Mouse (Mus musculus): ENCODE results near the gene Aplp1. TPM values are rescaled to one million over a fixed set of nuclear protein-coding genes. Genes with fewer than 3 reads are reported as not detected.

The Aplp1 gene
- polyA plus RNA-seq, 2 experiments = 2.9 to 3.5 TPM

DNA sequence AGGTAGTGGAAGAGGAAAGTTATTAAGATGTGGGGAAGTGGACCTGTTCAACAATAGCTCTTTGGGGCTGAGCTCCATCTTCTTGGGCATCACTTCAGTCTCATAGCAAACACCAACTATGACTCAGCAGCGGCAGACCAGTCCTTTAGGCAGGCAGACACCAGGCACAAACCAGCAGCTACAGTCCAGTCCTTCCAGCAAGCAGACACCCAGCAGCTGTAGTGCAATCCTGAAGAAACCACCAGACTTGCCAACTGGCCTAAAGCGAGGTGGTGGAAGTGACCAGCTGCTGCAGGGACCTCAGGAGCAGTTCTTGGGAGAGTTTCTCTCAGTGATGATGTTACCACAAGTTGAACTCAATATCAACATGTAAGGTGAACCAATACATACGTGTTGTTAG lies 36.7 kb downstream of the Aplp1 start:
- WGBS (ENCODE audit: insufficient replicate concordance) = 49% methylated on average over 3 of the region's 3 CpGs
- no peak for ATAC-seq (ENCODE audit: insufficient read depth)
- TF ChIP-seq CTCF (IDR thresholded peaks at IDR 0.05; ENCODE audit: low read depth) (no peak), EP300 (IDR thresholded peaks at IDR 0.05; ENCODE audit: low read depth) (no peak)

DNA sequence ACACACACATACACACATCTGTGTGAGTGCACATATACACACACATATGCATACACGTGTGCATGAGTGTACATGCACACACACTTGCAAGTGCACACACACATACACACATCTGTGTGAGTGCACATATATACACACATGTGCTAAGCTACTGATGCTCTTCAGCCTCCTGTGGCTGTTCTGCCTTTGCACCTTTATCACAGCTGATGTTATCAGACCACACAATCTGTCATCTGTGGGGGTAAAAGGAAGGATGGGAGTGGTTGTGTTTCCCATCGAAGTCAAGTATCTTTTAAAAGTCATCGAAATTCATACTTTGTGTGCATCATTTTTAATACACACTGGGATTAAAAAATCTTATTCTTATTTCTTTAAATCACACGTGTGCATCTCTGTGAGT lies 43.0 kb downstream of the Aplp1 start:
- WGBS (ENCODE audit: insufficient replicate concordance) = 30% methylated on average over 4 of the region's 4 CpGs
- no peak for ATAC-seq (ENCODE audit: insufficient read depth)

More for the DNA sequence above, 36.7 kb downstream of the Aplp1 start:
- H3K4me3 ChIP-seq (ENCODE audit: insufficient read depth in 1 of 2, low read depth in 2 of 2, low read length in 2 of 2) = no peak overlapping the region
- no peaks in the 10 kb centered on the region for H3K36me3 ChIP-seq (replicated peaks; ENCODE audit: control insufficient read depth, insufficient read depth, low read depth)
- peaks cover 0 to 5% of the 10 kb centered on the region in 2 experiments; a peak in 1 of 4 replicates for H3K4me1 ChIP-seq (replicated peaks; ENCODE audit: control insufficient read depth in 2 of 2, insufficient read depth in 2 of 2, low read length in 1 of 2)
- H3K9me3 ChIP-seq (ENCODE audit: control insufficient read depth, low read length) = no peaks in the 10 kb centered on the region
- no peaks in the 10 kb centered on the region for H3K27me3 ChIP-seq (ENCODE audit: control insufficient read depth, insufficient read depth, low read length)
- DNase-seq (ENCODE audit: low read depth in 3 of 3, low spot score in 3 of 3) = no peak
- H3K4me2 ChIP-seq (ENCODE audit: low read depth) = no peak overlapping the region
- no peak overlapping the region for H3K9ac ChIP-seq (replicated peaks)
- no peak overlapping the region for H3K27ac ChIP-seq

DNA sequence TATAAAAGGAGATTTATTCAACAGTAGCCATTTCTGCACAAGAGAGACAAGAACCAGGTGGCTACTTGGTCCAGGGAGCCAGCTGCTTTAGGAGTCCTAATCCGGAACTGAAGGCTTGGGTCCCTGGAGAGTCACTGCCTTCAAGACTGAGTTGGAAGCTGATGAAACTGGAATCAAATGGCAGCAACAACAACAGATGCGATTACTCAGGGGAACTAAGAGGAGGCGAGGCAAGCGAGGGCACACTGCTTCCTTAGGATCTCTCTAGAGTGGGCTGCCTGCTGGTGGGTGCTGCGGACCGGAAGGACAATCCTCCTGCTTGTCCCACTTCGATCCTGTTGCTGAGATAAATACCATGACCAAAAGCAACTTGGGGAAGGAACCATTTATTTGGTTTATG lies 45.7 kb downstream of the Aplp1 start:
- H3K9me3 ChIP-seq (ENCODE audit: control insufficient read depth, low read length) = no peaks in the 10 kb centered on the region
- no peaks in the 10 kb centered on the region for H3K27me3 ChIP-seq (ENCODE audit: control insufficient read depth, insufficient read depth, low read length)
- no peaks in the 10 kb centered on the region for H3K4me1 ChIP-seq (replicated peaks; ENCODE audit: control insufficient read depth in 2 of 2, insufficient read depth in 2 of 2, low read length in 1 of 2)
- H3K36me3 ChIP-seq (replicated peaks; ENCODE audit: control insufficient read depth, insufficient read depth, low read depth) = no peaks in the 10 kb centered on the region
- no peak for TF ChIP-seq CTCF (IDR thresholded peaks at IDR 0.05; ENCODE audit: low read depth)
- TF ChIP-seq EP300 (IDR thresholded peaks at IDR 0.05; ENCODE audit: low read depth) = no peak
- no peak for DNase-seq (ENCODE audit: low read depth in 3 of 3, low spot score in 3 of 3)
- WGBS (ENCODE audit: insufficient replicate concordance) = 58% methylated on average over 7 of the region's 7 CpGs
- no peak for ATAC-seq (ENCODE audit: insufficient read depth)
- no peak overlapping the region for H3K9ac ChIP-seq (replicated peaks)
- no peak overlapping the region for H3K4me3 ChIP-seq (ENCODE audit: insufficient read depth in 1 of 2, low read depth in 2 of 2, low read length in 2 of 2)
- no peak overlapping the region for H3K27ac ChIP-seq
- H3K4me2 ChIP-seq (ENCODE audit: low read depth) = no peak overlapping the region

More for the DNA sequence above, 43.0 kb downstream of the Aplp1 start:
- H3K27me3 ChIP-seq (ENCODE audit: control insufficient read depth, insufficient read depth, low read length) = no peaks in the 10 kb centered on the region
- TF ChIP-seq CTCF (IDR thresholded peaks at IDR 0.05; ENCODE audit: low read depth) (no peak), EP300 (IDR thresholded peaks at IDR 0.05; ENCODE audit: low read depth) (no peak)
- no peak overlapping the region for H3K27ac ChIP-seq
- H3K9ac ChIP-seq (replicated peaks) = no peak overlapping the region
- no peaks in the 10 kb centered on the region for H3K4me1 ChIP-seq (replicated peaks; ENCODE audit: control insufficient read depth in 2 of 2, insufficient read depth in 2 of 2, low read length in 1 of 2)
- no peaks in the 10 kb centered on the region for H3K9me3 ChIP-seq (ENCODE audit: control insufficient read depth, low read length)
- H3K4me3 ChIP-seq (ENCODE audit: insufficient read depth in 1 of 2, low read depth in 2 of 2, low read length in 2 of 2) = no peak overlapping the region
- DNase-seq (ENCODE audit: low read depth in 3 of 3, low spot score in 3 of 3) = no peak
- no peaks in the 10 kb centered on the region for H3K36me3 ChIP-seq (replicated peaks; ENCODE audit: control insufficient read depth, insufficient read depth, low read depth)
- H3K4me2 ChIP-seq (ENCODE audit: low read depth) = no peak overlapping the region

DNA sequence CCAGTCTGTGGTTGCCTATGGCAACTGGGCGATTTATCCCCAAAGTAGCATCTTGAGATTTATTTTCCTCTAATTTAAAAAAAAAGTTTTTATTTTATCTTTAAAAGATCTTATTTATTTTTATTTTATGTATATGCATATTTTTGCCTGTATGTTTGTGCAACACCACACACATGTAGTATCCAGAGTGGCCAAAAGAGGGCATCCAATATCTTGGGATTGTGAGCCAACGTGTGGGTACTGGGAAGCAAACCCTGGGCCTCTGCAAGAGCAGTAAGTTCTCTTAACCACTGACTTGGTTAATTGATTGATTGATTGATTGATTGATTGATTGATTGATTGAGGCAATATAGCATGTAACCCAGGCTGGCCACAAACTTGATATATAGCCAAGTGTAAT lies 50.5 kb downstream of the Aplp1 start:
- 34% methylated on average over 2 of the region's 2 CpGs for WGBS (ENCODE audit: insufficient replicate concordance)
- H3K9me3 ChIP-seq (ENCODE audit: control insufficient read depth, low read length) = no peaks in the 10 kb centered on the region
- peaks cover 0 to 10% of the 10 kb centered on the region in 2 experiments; a peak in 2 of 4 replicates for H3K4me1 ChIP-seq (replicated peaks; ENCODE audit: control insufficient read depth in 2 of 2, insufficient read depth in 2 of 2, low read length in 1 of 2)
- H3K36me3 ChIP-seq (replicated peaks; ENCODE audit: control insufficient read depth, insufficient read depth, low read depth) = no peaks in the 10 kb centered on the region
- H3K4me3 ChIP-seq (ENCODE audit: insufficient read depth in 1 of 2, low read depth in 2 of 2, low read length in 2 of 2) = no peak overlapping the region
- ATAC-seq (ENCODE audit: insufficient read depth) (no peak), DNase-seq (ENCODE audit: low read depth in 3 of 3, low spot score in 3 of 3) (no peak)
- no peak overlapping the region for H3K9ac ChIP-seq (replicated peaks)
- H3K4me2 ChIP-seq (ENCODE audit: low read depth) = no peak overlapping the region
- TF ChIP-seq CTCF (IDR thresholded peaks at IDR 0.05; ENCODE audit: low read depth) (peak; percentile 27), EP300 (IDR thresholded peaks at IDR 0.05; ENCODE audit: low read depth) (no peak)
- H3K27ac ChIP-seq = no peak overlapping the region
- no peaks in the 10 kb centered on the region for H3K27me3 ChIP-seq (ENCODE audit: control insufficient read depth, insufficient read depth, low read length)

DNA sequence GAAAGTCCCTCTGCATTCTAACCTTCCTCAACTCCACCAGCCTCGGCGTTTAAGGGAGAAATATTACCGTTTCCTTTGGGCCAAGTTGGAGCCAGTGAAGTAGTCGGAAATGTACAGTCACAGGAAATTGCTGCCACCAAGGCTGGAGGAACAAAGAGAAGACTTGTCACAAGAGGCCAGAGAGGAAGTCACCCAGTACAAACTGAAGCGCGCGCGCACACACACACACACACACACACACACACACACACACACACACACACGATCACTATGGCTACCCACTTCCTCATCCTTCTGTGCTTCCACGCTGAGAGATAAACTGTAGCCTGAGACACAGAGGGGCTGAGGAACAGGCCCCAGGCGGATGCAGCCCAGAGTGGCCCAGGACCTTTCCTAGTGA lies 51.0 kb downstream of the Aplp1 start:
- TF ChIP-seq CTCF (IDR thresholded peaks at IDR 0.05; ENCODE audit: low read depth) (no peak), EP300 (IDR thresholded peaks at IDR 0.05; ENCODE audit: low read depth) (no peak)
- peak; percentile 51 for ATAC-seq (ENCODE audit: insufficient read depth)

More for the DNA sequence above, 51.0 kb downstream of the Aplp1 start:
- WGBS (ENCODE audit: insufficient replicate concordance) = 8% methylated on average over 11 of the region's 11 CpGs
- no peak overlapping the region for H3K27ac ChIP-seq
- no peaks in the 10 kb centered on the region for H3K36me3 ChIP-seq (replicated peaks; ENCODE audit: control insufficient read depth, insufficient read depth, low read depth)
- H3K4me2 ChIP-seq (ENCODE audit: low read depth) = no peak overlapping the region
- peak in 2 of 3 experiments; percentile 23 to 31 for DNase-seq (ENCODE audit: low read depth in 3 of 3, low spot score in 3 of 3)
- H3K9ac ChIP-seq (replicated peaks) = no peak overlapping the region
- H3K27me3 ChIP-seq (ENCODE audit: control insufficient read depth, insufficient read depth, low read length) = no peaks in the 10 kb centered on the region
- no peaks in the 10 kb centered on the region for H3K9me3 ChIP-seq (ENCODE audit: control insufficient read depth, low read length)
- H3K4me1 ChIP-seq (replicated peaks; ENCODE audit: control insufficient read depth in 2 of 2, insufficient read depth in 2 of 2, low read length in 1 of 2) = peaks cover 0 to 10% of the 10 kb centered on the region in 2 experiments; a peak in 2 of 4 replicates
- H3K4me3 ChIP-seq (ENCODE audit: insufficient read depth in 1 of 2, low read depth in 2 of 2, low read length in 2 of 2) = no peak overlapping the region
